Mouse (Mus musculus) effector memory CD4-positive, alpha-beta T cell, adult 7 months (primary cell): Measurements from ENCODE around the gene Cldn34b1. TPM values are rescaled to one million over a fixed set of nuclear protein-coding genes. Genes with fewer than 3 reads are reported as not detected.

Experiments
- polyA plus RNA-seq: library from polyadenylated mRNA; unstranded; fragments of 100-300 nt; shearing (Covaris generic); gene quantifications from one replicate; pipeline ENCODE4 v1.2.1, GENCODE M21; 2017

Cldn34b1 gene
- polyA plus RNA-seq: not detected

GRCm38 (mm10) chrX:154890167-154890566, at the start of gene Cldn34b1:
TSS of gene Cldn34b1 (minus strand) at chrX:154890267.

GRCm38 (mm10) chrX:154935887-154936286, 45.8 kb upstream of the Cldn34b1 start, which contains the start of gene Magea6:
TSS of gene Magea6 (minus strand) at chrX:154935987.

Other genes starting within 250 kb of the Cldn34b1 start
- not detected for gene Magea6, start 45.7 kb upstream of the Cldn34b1 start, polyA plus RNA-seq
- gene Magea3, start 59.2 kb upstream of the Cldn34b1 start, polyA plus RNA-seq: not detected
- gene Magea8, start 105.6 kb upstream of the Cldn34b1 start, polyA plus RNA-seq: not detected
- gene Magea5, start 172.9 kb upstream of the Cldn34b1 start, polyA plus RNA-seq: not detected
- gene Magea1, start 199.5 kb upstream of the Cldn34b1 start, polyA plus RNA-seq: not detected
- not detected for gene Magea2, start 203.4 kb upstream of the Cldn34b1 start, polyA plus RNA-seq
- gene Cldn34b2, start 238.1 kb upstream of the Cldn34b1 start, polyA plus RNA-seq: not detected